Mouse (Mus musculus) cerebellum, adult 11 months (tissue): ENCODE measurements around the gene Gm47995.
"Not testable (repeated sequence)": the region's sequence is repeated elsewhere in the genome, so short reads cannot be mapped to it uniquely, and the experiment has no call there.

ENCODE experiments used
- DNase-seq: peaks from one replicate; pipeline ENCODE4 v3.0.0; 2022

The Gm47995 gene

DNA sequence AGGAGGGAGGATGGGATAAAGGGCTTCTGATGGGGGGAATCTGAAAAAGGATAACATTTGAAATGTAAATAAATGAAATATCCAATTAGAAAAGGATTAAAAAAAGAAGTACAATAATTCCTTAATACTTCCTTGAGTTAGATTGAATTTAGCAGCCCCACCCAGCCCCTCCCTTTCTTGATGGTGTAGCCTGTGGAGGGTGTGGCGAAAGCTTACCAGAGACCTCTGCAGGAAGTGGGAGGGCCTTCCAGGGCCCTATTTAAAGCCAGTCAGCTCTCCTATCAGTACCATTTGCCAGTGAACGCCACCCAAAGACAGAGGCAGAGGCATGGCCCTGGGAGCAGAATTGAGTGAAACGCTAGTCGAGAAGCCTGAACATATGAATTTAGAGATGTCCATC is at the start of gene Gm47995:
Gm47995 (plus strand) TSS at position 329 of the 400 bp plus-strand sequence.
- not testable (repeated sequence) for DNase-seq

GRCm38 (mm10) chr1:151150211-151150610 is 48.0 kb upstream of the Gm47995 start:
- DNase-seq: no peak

GRCm38 (mm10) chr1:151151089-151151488 is 47.2 kb upstream of the Gm47995 start:
- no peak for DNase-seq

- DNase-seq: no peak
Measured at GRCm38 (mm10) chr1:151153056-151153652, 45.1 kb upstream of the Gm47995 start.

DNA sequence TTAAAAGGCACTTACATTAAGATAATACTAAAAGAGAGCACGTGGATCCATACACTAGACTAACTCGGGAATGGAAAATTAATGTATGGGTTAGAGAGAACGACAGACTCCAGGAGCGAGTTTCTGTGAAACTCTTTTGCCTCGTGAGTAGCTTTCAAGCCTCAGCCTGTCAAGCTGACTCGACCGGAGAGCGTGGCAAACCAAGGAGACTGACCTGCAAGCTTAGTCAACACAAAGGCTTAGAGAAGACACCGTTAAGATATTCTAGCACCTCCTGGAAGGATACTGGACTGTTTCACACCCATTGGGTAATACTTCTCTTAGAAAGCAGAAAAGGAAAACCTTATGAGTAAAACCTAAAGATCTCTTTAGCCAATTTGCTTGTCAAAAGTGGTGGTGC is 44.1 kb upstream of the Gm47995 start:
- not testable (repeated sequence) for DNase-seq

GRCm38 (mm10) chr1:151156129-151156528 is 42.1 kb upstream of the Gm47995 start:
- no peak for DNase-seq

GRCm38 (mm10) chr1:151156777-151157632 is 41.2 kb upstream of the Gm47995 start:
- no peak for DNase-seq

DNA sequence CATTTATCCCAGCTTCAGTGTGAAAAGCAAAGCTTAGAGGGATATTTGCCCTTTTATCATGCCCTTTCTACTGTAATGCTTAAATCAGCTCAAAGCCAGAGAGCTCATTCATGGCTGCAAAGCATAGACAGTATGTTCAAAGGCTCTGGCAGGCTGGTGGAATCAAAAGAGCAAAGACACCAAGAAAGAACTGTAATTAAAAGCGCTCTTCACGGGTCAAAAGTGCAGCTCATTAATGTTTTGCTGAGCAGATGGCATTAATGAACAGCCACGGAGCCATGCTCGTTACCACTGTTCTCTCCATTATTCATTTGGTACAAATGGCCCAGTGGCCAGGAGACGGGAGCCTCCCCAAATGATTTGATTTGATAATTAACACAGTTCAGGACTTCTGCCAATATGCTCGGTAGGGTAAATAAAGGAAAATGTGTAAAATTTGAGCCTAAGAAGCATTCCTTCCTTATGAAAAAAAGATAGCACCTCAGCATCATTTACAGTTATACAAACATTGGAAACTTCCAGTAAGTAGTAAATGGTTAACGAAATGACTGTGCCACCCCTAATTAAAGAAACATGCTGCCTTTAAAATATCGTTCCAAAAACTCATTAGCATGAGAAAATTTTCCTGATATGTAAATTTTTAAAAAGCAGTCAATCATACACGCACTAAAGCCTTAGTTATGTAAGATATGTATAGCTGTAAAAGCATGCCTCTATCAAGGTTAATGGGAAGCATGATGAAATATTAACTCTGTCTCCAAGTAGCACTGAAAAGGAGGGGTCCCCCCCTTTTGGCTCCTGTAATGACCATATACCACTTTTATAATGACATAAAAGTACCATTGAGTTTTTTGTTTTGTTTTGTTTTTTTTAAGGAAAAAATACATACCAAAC is 40.0 kb upstream of the Gm47995 start:
- DNase-seq: no peak

- DNase-seq: no peak
Measured at GRCm38 (mm10) chr1:151158857-151159510, 39.3 kb upstream of the Gm47995 start.

DNA sequence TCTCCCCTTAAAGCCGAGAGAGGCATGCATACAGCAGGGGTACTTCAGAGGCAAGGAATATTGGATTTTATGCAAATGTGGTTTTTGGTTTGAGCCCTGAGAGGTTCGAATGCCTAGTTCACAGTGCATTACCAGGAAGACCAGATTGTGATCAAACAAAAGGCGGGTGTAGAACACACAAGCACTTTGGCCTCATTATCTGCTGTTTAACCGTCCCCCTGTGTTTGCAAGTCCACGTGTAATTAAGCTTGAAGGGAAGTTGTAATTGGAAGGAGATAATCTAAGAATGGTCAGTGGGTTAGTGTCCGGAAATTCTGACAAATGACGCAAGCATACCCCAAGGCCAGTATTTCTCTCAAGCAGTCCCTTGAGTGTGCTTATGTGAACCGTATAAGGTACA is 32.2 kb upstream of the Gm47995 start:
- DNase-seq: no peak

GRCm38 (mm10) chr1:151167297-151168047 is 30.8 kb upstream of the Gm47995 start:
- DNase-seq: no peak

DNA sequence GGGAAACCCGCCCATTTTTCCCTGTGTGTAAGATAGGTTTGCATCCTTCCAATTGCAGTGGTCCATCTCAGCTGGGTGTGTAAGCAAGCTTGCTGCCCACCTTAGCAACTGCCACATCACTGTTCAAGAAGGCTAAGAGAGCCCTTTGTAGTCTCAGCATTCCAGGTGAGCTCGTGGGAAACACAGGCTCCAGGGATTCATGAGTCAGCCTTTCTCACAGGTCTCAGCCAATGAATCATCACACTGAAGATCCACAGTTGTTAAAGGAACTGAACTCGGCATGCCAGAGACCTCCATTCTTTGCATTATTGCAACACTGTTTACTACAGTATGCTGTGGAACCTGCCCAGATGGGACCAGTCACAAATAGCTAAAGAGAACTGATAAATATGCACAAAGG is 29.6 kb upstream of the Gm47995 start:
- DNase-seq: no peak

- no peak for DNase-seq
Measured at GRCm38 (mm10) chr1:151171572-151172461, 26.4 kb upstream of the Gm47995 start.

DNA sequence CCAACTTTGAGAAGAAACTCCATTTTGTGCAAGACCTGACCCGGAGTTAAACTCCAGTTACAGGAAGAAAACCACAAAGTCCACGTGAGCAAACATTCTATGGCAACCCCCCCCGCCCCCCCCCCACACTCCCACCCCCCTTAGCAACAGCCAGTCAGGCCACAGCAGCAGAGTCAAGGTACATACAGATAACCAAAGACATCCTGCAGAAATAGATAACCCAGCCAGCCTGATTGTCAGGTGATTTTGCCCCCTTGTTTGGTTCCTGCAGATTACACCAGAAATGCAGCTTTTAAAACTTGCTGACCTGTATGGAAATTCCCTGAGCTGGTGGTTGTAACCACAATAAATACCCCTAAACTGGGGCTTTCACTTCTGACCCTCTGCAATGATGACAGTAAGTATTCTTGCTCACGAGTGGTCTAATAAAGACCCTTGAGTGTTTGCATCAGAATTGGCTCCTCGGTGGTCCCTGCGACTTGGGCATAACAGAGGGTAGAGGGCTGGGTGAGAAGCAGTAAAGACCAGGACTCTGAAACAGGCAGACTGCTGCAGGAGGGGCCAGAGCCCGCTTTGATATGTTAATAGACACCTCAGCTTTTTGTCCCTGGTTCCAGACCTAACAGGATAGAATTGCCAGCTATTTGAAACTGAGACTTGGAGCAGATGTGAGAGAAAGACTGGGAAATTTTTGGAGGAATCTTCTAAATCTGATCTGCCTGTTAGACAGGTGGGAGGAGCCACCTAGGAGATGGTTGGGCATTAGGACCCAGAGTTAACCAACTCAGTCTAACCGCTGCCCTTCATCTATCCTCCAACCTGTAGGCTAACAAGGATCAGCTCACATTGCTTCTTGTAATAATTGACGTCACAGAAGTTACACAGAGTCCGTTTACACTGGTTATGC is 21.0 kb upstream of the Gm47995 start:
- DNase-seq: no peak

GRCm38 (mm10) chr1:151177937-151178271 is 20.3 kb upstream of the Gm47995 start:
- no peak for DNase-seq

DNA sequence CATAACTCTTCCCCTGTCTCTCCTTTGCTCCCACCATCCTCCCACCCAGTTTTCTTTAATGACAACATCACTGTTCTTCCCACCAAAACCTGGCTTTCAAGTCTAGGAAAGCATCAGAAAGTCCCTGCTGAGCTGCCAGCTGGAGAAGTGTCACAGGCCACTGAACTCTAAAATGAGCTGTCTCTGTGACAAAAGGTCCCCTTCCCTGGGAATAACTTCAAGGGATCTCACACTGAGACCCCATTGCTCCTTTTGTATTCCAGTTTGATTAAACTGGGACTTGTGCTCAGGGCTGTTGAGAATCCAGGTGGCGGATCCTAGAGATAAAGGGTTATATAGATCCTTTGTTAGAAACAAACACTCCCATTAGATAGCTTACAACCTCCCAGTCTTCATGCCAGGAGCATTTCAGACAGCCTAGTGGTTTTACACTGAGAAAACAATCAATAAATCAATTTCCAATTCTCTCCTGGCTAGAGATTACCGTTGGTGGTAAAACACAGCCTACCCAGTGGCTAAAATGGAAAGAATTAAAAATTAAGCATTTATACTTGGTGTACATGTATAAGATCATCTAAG is 19.7 kb upstream of the Gm47995 start:
- DNase-seq: no peak

DNA sequence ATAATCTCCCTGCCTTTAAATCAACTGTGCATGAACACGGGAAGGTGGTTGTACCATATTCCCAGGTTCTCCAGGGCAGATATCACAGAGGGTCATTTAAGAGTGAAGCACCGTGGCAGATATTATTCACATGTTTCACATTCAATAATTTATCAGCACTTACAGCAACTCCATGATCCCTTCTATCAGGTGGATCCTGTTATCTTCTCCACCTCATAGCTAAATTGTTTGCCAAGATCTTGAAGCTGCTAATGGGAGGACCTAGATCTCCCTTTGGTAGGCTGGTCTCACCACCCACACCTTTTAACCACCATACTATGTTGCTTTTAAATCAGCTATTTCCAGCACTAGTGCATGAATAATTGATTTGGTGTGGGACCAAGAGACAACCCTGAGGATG is 18.1 kb upstream of the Gm47995 start:
- no peak for DNase-seq

DNA sequence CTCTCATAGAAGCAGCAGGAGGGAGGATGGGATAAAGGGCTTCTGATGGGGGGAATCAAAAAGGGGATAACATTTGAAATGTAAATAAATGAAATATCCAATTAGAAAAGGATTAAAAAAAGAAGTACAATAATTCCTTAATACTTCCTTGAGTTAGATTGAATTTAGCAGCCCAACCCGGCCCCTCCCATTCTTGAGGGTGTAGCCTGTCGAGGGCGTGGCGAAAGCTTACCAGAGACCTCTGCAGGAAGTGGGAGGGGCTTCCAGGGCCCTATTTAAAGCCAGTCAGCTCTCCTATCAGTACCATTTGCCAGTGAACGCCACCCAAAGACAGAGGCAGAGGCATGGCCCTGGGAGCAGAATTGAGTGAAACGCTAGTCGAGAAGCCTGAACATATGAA is 16.0 kb upstream of the Gm47995 start, which contains the start of gene Gm47985:
Gm47985 (plus strand) TSS at position 272 of the 400 bp plus-strand sequence.
- DNase-seq: not testable (repeated sequence)

GRCm38 (mm10) chr1:151186186-151186585 is 12.1 kb upstream of the Gm47995 start:
- DNase-seq: not testable (repeated sequence)
